Mouse (Mus musculus): Measurements from ENCODE around the gene Mpdu1. TPM values are rescaled to one million over a fixed set of nuclear protein-coding genes. Genes with fewer than 3 reads are reported as not detected.

Mpdu1 gene
- total RNA-seq, 2 experiments from 2014 or later: 12.2 to 28.4 TPM

DNA sequence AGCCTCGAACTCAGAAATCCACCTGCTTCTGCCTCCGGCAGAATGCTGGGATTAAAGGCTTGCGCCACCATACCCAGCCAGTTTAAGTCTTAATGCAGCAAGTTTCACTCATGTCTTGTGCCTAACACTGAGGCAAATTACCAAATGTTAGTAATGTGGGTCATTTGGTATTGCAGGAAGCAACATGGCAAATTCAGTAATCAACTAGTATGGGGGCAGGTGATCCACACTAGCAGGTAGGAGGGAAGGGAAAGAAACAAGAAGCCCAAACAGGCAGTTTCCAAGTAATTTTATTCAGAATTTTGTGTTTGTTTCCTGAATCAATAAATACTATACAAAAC lies 4.2 kb upstream of the Mpdu1 start:
- ATAC-seq (replicated peaks; ENCODE audit: low FRiP score, poor library complexity, severe bottlenecking): no peak

- ATAC-seq (replicated peaks; ENCODE audit: low FRiP score, poor library complexity, severe bottlenecking): no peak
Observed at GRCm38 (mm10) chr11:69665961-69666664, 3.7 kb upstream of the Mpdu1 start, which contains the start of gene Cd68. Gene Cd68, minus strand, starts transcription at chr11:69666153.

DNA sequence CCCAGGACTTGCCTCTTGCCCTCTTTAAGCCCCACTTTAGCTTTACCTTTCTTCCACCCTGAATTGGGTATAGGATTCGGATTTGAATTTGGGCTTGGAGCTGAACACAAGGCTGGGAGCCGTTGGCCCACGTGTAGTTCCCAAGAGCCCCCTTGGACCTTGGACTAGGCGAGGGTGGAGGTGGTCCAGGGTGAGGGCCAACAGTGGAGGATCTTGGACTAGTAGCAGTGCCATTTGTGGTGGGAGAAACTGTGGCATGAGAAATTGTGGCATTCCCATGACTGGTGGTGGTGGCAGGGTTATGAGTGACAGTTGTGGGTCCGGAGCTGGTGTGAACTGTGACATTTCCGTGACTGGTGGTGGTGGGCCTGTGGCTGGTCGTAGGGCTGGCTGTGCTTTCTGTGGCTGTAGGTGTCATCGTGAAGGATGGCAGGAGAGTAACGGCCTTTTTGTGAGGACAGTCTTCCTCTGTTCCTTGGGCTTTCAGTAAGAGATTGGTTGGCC lies 3.1 kb upstream of the Mpdu1 start:
- no peak for ATAC-seq (replicated peaks; ENCODE audit: low FRiP score, poor library complexity, severe bottlenecking)

DNA sequence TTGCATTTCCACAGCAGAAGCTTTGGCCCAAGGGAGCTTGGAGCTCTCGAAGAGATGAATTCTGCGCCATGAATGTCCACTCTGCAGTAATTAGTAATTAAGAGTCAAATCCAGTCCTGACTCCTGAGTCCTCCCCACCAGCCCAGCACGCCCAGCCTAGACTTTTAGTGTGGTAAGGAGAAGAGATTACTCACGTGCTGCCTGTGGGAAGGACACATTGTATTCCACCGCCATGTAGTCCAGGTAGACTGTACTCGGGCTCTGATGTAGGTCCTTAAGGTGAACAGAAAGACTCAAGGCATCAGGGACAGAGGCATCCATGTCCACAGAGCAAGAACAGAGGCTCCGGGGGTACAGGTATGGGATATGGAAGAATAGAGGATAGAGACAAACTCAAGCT lies 2.4 kb upstream of the Mpdu1 start:
- no peak for ATAC-seq (replicated peaks; ENCODE audit: low FRiP score, poor library complexity, severe bottlenecking)

- no peak for ATAC-seq (replicated peaks; ENCODE audit: low FRiP score, poor library complexity, severe bottlenecking)
Observed at GRCm38 (mm10) chr11:69663795-69664194, 1.4 kb upstream of the Mpdu1 start.

DNA sequence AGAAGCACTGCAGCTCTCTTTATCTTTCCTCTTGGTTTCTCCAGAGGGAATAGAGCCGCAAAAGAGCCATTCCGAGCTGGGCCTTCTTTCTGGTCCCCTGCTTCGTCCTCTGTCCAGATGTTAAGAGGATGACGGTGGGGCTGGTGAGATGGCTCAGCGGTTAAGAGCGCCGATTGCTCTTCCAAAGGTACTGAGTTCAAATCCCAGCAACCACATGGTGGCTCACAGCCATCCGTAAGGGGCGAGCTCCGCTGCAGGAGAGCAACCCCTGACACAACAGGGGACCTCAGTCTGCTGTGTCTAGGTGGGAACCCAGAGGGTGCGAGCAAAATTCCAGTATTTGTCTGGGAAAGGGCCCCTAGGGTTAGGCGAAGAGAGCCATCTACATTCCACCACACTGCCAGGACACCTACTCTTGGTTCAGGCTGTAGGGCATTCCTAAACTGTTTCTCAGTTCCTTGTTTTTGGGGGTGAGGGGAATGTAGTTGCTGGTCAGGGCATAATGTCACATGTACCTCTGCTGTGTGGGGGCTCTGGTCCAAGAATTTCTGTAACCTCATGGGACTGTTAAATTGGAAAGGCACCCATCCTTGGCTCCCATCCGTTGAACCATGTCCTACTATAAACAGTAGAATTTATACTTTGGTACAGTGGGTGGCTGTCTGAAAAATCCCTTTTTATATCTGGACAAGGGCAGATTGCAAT lies 677 bp upstream of the Mpdu1 start:
- ATAC-seq (replicated peaks; ENCODE audit: low FRiP score, poor library complexity, severe bottlenecking): no peak

DNA sequence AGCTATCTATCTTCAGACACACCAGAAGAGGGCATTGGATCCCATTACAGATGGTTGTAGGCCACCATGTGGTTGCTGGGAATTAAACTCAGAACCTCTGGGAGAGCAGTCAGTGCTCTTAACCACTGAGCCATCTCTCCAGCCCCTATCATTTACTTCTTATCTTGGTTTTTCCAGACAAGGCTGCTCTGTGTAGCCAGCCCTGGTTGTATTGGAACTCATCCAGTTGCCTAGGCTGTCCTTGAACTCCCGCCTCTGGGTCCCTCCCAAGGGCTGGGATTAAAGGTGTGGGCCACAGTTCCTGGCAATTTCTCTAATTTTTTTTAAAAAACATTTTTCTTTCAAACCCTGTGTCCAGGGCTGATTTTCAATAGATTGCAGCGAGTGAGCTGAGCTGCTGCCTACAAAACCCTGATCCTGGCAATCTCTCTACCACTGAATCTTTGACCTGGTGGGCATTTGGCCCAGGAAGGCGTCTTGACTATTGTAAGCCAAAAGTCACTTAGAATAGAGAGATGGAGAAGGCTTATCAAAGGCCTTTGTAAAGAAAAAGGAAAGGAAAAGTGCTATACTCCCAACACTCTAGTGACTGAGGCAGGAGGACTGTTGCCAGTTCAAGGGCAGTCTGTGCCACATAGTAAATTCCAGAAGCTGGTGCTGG lies 1.1 kb downstream of the Mpdu1 start:
- ATAC-seq (replicated peaks; ENCODE audit: low FRiP score, poor library complexity, severe bottlenecking): no peak

DNA sequence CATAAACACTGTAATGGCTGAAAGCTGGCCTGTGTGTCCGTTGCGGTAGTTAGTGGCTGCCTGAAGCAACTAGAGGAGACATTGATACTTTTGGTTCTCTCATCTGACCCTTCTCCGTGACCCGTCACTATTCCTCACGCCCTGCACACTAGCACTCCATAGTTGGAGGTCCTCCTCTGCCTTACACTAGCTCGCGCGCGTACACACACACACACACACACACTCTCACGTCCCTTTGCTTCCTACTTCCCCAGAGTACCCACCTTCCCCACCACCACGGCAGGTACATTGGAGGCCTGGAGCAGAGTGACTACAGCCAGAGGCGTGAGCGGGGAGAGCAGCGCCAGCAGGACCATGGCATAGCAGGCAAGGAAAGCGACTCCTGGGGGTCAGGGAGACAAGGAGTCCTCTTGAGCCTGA lies 5.0 kb downstream of the Mpdu1 start:
- ATAC-seq (replicated peaks; ENCODE audit: low FRiP score, poor library complexity, severe bottlenecking): no peak

DNA sequence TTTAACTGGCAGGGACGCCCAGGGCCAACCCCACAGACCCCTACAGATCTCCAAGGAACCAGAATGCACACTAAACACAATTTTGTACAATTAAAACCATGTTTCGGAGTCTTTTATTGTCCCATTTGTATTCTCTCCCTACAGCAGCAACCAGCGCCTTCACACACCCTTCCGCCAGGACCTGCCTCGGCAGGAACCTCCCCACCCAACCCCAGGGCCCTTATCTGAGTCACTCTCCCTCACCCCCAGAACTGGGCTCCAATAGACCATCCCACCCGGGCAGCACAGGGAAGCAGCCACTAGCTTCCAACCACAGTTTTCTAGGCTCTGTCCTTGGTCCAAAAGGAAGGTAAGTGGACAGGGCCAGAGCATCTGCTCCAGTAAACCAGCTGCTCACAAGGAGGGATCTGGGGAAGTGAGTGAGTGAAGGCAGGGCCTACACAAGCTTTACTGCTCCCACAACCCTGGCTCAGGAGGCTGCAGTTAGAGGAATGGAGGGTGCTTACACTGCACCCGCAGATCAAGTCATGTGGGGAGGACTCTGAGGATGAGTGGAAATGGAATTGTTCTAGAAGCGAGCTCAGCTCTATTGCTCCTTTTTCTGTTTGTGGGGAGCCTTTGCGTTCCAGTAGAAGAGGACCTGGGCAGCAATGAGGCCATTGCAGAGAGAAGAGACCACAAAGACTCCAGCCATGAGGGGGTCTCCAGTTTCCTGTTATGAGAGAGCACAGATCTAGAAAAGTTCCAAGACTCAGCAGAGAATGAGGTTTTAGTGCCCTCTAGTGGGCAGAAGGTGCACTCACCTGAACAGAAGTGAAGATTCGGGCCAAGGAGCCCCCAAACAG lies 5.6 kb downstream of the Mpdu1 start:
- ATAC-seq (replicated peaks; ENCODE audit: low FRiP score, poor library complexity, severe bottlenecking): peak; percentile 57

DNA sequence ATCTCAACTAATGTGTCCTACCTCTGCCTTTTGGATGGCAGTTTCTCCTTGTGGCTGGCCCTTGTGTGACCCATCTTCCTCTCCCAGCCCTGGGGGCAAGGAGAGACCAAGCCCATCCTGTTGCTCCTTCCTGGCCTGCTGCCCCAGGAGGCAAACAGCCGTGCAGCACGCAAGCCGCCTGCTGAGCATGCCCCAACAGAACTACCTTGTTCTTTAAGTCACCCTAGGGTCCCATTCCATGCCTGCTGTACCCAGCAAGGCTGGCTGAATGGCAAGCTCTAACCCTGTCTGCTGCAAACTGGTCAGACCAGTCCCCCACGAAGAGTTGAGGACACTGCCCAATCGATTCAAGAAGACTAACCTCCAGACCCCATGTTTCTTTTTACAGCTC lies 6.4 kb downstream of the Mpdu1 start:
- no peak for ATAC-seq (replicated peaks; ENCODE audit: low FRiP score, poor library complexity, severe bottlenecking)

GRCm38 (mm10) chr11:69655264-69656064 lies 7.0 kb downstream of the Mpdu1 start, which contains the start of gene Sox15:
Gene Sox15, plus strand, starts transcription at chr11:69655314.
- peak; percentile 57 for ATAC-seq (replicated peaks; ENCODE audit: low FRiP score, poor library complexity, severe bottlenecking)

DNA sequence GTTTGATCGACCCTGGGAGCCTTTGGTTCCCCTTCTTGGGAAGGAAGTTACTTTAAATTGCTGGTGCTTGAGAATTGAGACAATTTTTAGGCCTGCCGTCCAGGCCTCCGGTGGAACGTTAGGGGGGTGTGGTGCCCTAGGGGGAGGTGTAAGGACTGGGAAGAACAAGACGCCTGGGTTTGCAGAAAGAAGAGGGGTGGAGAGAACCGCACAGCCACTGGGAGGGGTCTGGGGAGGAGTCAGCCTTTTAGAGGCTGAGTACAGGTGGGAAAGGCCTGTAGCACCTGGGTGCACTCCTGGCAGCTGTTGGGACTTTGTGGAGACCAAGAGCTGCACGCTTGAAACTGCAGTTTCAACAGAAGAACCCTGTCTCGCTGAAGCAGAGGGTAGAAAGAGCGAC lies 7.7 kb downstream of the Mpdu1 start:
- ATAC-seq (replicated peaks; ENCODE audit: low FRiP score, poor library complexity, severe bottlenecking): no peak

DNA sequence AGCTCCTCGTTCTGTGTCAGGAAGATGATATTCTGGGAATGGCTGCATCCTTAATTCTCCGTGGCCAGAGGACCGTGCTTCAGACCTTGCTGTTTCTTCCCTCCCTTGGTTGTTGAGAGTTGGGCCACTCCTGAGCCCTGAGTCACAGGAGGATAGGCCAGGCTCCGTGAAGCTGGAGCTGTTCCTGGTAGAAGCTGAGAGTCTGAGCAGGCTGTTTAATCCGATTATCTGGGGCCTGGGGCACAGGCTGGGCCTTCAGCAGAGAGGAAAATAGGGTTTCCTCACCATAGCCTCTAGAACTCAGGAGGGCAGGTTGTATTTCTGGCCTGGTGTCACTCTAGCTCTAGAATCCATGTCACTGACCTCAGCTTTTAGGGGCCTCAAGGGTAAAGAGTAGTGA lies 9.0 kb downstream of the Mpdu1 start:
- no peak for ATAC-seq (replicated peaks; ENCODE audit: low FRiP score, poor library complexity, severe bottlenecking)

- no peak for ATAC-seq (replicated peaks; ENCODE audit: low FRiP score, poor library complexity, severe bottlenecking)
Observed at GRCm38 (mm10) chr11:69645860-69646259, 16.6 kb downstream of the Mpdu1 start.

DNA sequence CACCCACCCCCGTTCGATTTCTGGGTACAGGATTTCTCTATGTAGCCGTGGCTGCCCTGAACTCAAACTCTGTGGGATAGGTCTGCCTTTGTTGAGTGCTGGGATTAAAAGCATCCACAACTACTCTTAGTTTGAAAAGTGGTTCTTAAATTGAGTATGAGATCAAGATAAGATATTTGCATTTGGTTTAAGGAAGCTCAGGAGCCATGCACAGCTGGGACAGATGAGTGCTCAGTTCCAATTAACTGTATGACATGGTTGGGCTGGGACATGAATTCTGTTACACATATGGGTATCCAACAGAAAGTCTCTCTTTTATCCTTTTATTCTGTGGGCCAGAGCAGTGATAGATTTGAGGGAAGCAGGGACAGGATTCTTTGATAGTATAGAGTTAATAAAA lies 27.0 kb downstream of the Mpdu1 start:
- ATAC-seq (replicated peaks; ENCODE audit: low FRiP score, poor library complexity, severe bottlenecking): no peak

- ATAC-seq (replicated peaks; ENCODE audit: low FRiP score, poor library complexity, severe bottlenecking): peak; percentile 43
Observed at GRCm38 (mm10) chr11:69633128-69633866, 29.1 kb downstream of the Mpdu1 start.

DNA sequence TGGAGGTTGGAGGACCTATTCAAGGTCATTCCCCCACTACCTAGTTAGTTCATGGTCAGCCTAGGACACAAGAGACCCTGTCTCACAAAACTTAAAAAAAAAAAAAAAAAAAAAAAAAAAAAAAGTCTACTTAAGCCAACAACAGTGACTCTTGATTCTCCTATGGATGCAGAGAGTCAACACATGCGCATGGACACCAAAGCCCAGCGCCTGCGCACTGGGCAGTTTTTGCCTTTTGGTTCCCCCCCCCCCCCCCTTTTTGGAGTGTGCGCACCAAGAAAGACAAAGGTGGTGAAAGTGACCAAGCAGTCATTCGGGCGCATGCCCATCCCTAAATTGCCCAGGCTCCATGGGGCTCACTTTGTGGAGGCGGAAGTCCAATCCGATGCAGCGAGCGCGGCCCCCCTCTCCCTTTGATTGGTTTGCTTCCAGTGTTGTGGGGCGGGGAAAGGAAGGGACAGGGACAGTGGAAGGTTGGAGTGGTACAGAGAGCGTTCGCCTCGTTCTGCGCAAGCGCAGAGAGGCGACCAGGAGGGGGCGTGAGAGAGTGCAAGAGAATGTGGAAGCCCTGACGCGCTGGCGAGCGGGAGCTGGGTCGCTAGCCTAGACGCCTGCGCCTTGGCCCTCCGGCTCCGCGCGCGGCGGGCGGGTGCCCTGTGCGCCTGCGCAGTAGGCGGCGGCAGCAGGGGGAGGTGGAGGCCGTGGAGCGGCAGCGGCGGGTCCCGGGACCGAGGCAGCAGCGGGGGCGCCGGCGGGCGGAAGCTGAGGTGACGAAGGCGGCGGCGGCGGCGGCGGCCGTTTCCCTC lies 30.0 kb downstream of the Mpdu1 start, which contains the start of gene Fxr2:
TSS of gene Fxr2 (plus strand) at position 707 of the 806 bp plus-strand sequence.
- peak; percentile 90 for ATAC-seq (replicated peaks; ENCODE audit: low FRiP score, poor library complexity, severe bottlenecking)

DNA sequence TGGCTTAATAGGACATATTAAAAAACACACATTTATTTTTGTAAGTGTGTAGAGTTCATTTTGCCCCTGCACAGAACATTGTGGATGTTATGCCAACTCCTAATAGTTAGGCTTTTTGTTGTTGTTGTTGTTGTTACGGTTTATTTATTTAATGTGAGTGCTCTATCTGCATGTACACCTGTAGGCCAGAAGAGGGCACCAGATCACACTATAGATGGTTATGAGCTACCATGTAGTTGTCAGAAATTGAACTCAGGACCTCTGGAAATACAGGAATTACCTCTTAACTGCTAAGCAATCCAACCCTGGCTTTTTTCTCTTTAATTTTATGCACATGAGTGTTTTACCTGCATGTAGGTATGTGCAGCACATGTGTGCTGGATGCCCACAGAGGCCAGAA lies 32.6 kb downstream of the Mpdu1 start:
- ATAC-seq (replicated peaks; ENCODE audit: low FRiP score, poor library complexity, severe bottlenecking): no peak
